Mouse (Mus musculus) liver, postnatal 0 days (tissue): ENCODE data around the gene Rnf113a2. TPM values are rescaled to one million over a fixed set of nuclear protein-coding genes. Genes with fewer than 3 reads are reported as not detected.

Experiments
- ATAC-seq: fragments of 200-750 bp; cut with Nextera tagmentation; 2 replicates; pipeline ENCODE4 v1.8.0; 2017; ENCODE audit warnings: mild to moderate bottlenecking, moderate library complexity
- DNase-seq: peaks from one replicate; pipeline ENCODE4 v3.0.0-alpha.2; 2016
- H3K27ac ChIP-seq: fragments of 300-500 bp; sonication (generic); 2 replicates; pipeline ENCODE4 v1.5.1; 2014; ENCODE audit warnings: antibody characterized with exemption, moderate library complexity, mild to moderate bottlenecking, low read depth
- H3K27me3 ChIP-seq: fragments of 300-500 bp; sonication (generic); 2 replicates; pipeline ENCODE4 v1.6.1; 2014; ENCODE audit warnings: low read length, control low read depth, mixed read lengths; ENCODE audit not compliant: insufficient read depth
- H3K36me3 ChIP-seq: fragments of 300-500 bp; sonication (generic); replicated peaks from 2 replicates; pipeline ENCODE4 v1.6.1; 2014; ENCODE audit warnings: mild to moderate bottlenecking, control low read depth, low read length, moderate library complexity, mixed read lengths; ENCODE audit not compliant: insufficient read depth
- H3K4me1 ChIP-seq: fragments of 300-500 bp; sonication (generic); 2 replicates; pipeline ENCODE4 v1.6.1; 2014; ENCODE audit warnings: antibody characterized with exemption, mild to moderate bottlenecking, control low read depth; ENCODE audit not compliant: insufficient read depth
- H3K4me2 ChIP-seq: fragments of 300-500 bp; sonication (generic); 2 replicates; pipeline ENCODE4 v1.6.1; 2014; ENCODE audit warnings: low read depth, mild to moderate bottlenecking, low read length, moderate library complexity, mixed read lengths
- H3K4me3 ChIP-seq: fragments of 300-500 bp; sonication (generic); 2 replicates; pipeline ENCODE4 v1.5.1; 2014; ENCODE audit warnings: low read depth, low read length
- H3K9ac ChIP-seq: fragments of 300-500 bp; sonication (generic); replicated peaks from 2 replicates; pipeline ENCODE4 v1.6.1; 2014; ENCODE audit warnings: mild to moderate bottlenecking, moderate library complexity
- H3K9me3 ChIP-seq: fragments of 300-500 bp; sonication (generic); 2 replicates; pipeline ENCODE4 v1.6.1; 2016; ENCODE audit warnings: mild to moderate bottlenecking, control low read depth, low read length, mixed read lengths
- CTCF ChIP-seq: sonication (generic); IDR thresholded peaks from 2 replicates; pipeline ENCODE4 v1.5.1; 2016; ENCODE audit warnings: antibody characterized with exemption, low read depth
- EP300 ChIP-seq: IDR thresholded peaks from 2 replicates; pipeline ENCODE4 v1.6.1; 2016; ENCODE audit warnings: antibody characterized with exemption, low read depth, mild to moderate bottlenecking
- WGBS: fragments of 180-500 bp; shearing (Covaris S2); extraction: QIAGEN DNeasy Blood & Tissue Kit; methylation state at CpG from one replicate; pipeline ENCODE4 v1.1.7; 2014; ENCODE audit not compliant: insufficient replicate concordance; 5-methylcytosine and 5-hydroxymethylcytosine counted together
- polyA plus RNA-seq: library from polyadenylated mRNA; unstranded; fragments of >200 nt; fragmentation: Nextera tagmentation; extraction: Ambion mirVana; gene quantifications from 2 replicates; pipeline ENCODE4 v1.2.1, GENCODE M21; 2015

Rnf113a2 gene
- polyA plus RNA-seq, 1 experiment from 2014 or later: 13.3 TPM

DNA sequence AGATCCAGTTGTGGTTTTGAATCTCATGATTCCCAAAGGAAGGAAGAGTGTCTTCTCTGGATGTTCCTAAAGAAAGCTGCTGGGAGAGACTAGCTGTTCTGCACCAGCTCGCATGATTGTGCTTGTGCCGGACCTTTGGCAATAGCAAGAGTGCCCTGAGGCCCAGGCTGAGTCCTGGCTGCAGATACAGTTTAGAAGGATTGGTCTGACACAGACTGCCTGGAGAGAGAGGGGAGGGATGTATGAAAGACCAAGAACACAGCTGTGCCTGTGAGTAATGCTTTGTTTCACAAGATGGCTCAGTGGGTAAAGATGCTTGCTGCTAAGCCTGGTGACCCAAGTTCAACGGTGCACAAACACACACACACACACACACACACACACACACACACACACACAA is 45.9 kb downstream of the Rnf113a2 start:
- H3K27me3 ChIP-seq: no peaks in the 10 kb centered on the region
- no peaks in the 10 kb centered on the region for H3K4me1 ChIP-seq
- H3K9ac ChIP-seq: no peak overlapping the region
- no peak overlapping the region for H3K4me2 ChIP-seq
- no peak overlapping the region for H3K27ac ChIP-seq
- H3K4me3 ChIP-seq: no peak overlapping the region
- DNase-seq (no peak), ATAC-seq (no peak)
- H3K9me3 ChIP-seq: no peaks in the 10 kb centered on the region
- WGBS: 86% methylated on average over 3 of the region's 3 CpGs
- peaks cover 64% of the 10 kb centered on the region for H3K36me3 ChIP-seq
- TF ChIP-seq EP300 (no peak), CTCF (no peak)

Other genes starting within 250 kb of the Rnf113a2 start
- 2.6 and 2.8 TPM in 2 replicates for gene Elmsan1, start 198.3 kb upstream of the Rnf113a2 start, polyA plus RNA-seq
- 28.0 and 30.2 TPM in 2 replicates for gene Ptgr2, start 132.0 kb upstream of the Rnf113a2 start, polyA plus RNA-seq
- 19.0 and 22.7 TPM in 2 replicates for gene Zfp410, start 100.3 kb upstream of the Rnf113a2 start, polyA plus RNA-seq
- 17.6 and 18.7 TPM in 2 replicates for gene Coq6, start 55.5 kb upstream of the Rnf113a2 start, polyA plus RNA-seq
- gene Fam161b, start 55.4 kb upstream of the Rnf113a2 start, polyA plus RNA-seq: 0.15 and 0.31 TPM in 2 replicates
- 23.5 and 24.8 TPM in 2 replicates for gene Entpd5, start 8.2 kb upstream of the Rnf113a2 start, polyA plus RNA-seq
- gene Bbof1, start 8.1 kb upstream of the Rnf113a2 start, polyA plus RNA-seq: 0.34 and 0.51 TPM in 2 replicates
- gene Aldh6a1, start 33.8 kb downstream of the Rnf113a2 start, polyA plus RNA-seq: 98.3 and 99.4 TPM in 2 replicates
- 7.8 and 8.1 TPM in 2 replicates for gene Lin52, start 34.2 kb downstream of the Rnf113a2 start, polyA plus RNA-seq
- not detected in 2 replicates for gene Vsx2, start 152.6 kb downstream of the Rnf113a2 start, polyA plus RNA-seq
- 2.1 and 2.7 TPM in 2 replicates for gene Abcd4, start 200.2 kb downstream of the Rnf113a2 start, polyA plus RNA-seq
- not detected in 2 replicates for gene Vrtn, start 223.8 kb downstream of the Rnf113a2 start, polyA plus RNA-seq